Mouse (Mus musculus): ENCODE measurements around the gene Scly. TPM values are rescaled to one million over a fixed set of nuclear protein-coding genes. Genes with fewer than 3 reads are reported as not detected.

The Scly gene
- polyA plus RNA-seq, 1 experiment from 2014 or later = 19.0 TPM

DNA sequence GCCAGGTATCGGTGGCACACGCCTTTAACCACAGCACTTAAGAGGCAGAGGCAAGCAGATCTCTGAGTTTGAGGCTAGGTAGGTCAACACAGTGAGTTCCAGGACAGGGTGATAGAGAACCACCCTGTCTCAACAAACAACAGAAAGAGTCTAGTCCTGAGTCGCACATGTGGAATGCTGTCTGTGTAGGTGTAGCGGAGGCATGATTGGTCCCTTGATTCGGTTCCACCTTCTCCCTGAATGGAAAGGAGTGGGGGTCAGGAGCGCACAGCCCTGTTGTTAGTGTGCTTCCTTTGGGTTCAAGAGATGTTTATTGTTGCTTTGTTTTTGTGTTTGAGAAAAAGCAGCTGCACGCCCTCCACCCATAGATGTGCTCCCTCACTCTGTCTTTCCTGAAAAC is 35.6 kb upstream of the Scly start:
- WGBS = 86% methylated on average over 7 of the region's 7 CpGs
- no peaks in the 10 kb centered on the region for H3K27me3 ChIP-seq (ENCODE audit: control insufficient read depth, insufficient read depth, low read depth, low read length)
- H3K4me2 ChIP-seq (ENCODE audit: low read depth, low read length) = no peak overlapping the region

DNA sequence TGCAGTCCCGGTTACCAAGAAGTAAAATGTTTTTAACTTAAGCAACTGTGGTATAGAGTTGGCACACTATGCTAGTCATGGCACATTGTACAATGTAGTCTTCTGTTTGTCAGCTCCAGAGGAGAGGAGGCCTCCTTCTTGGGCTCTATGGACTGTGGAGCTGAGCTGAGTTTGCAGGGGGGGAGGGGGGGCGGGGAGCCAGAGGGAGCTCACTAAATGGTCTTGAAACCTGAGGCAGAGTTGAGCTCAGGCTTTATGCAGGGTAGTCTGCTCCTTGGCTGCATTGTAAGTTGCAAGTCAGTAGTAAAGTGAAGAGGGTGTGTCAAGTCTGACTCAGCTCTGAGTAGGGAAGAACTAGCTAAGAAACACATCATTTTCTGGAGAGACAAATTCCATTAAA is 25.9 kb upstream of the Scly start:
- Histone ChIP-seq H3K36me3 (ENCODE audit: control insufficient read depth, insufficient read depth, low read length) (peaks cover 6% of the 10 kb centered on the region; the same call in 1 of the 2 replicates), H3K9me3 (ENCODE audit: control insufficient read depth, low read length) (no peaks in the 10 kb centered on the region), H3K9ac (ENCODE audit: low read length) (no peak overlapping the region), H3K4me1 (replicated peaks; ENCODE audit: control insufficient read depth, insufficient read depth, low read length) (no peaks in the 10 kb centered on the region), H3K27me3 (ENCODE audit: control insufficient read depth, insufficient read depth, low read depth, low read length) (no peaks in the 10 kb centered on the region), H3K4me3 (ENCODE audit: low read length) (no peak overlapping the region), H3K27ac (ENCODE audit: low read length) (no peak overlapping the region), H3K4me2 (ENCODE audit: low read depth, low read length) (no peak overlapping the region)
- 74% methylated on average over 2 of the region's 2 CpGs for WGBS
- ATAC-seq (ENCODE audit: low read depth) = no peak

More for the DNA sequence above, 35.6 kb upstream of the Scly start:
- H3K4me3 ChIP-seq (ENCODE audit: low read length) = no peak overlapping the region
- ATAC-seq (ENCODE audit: low read depth) = no peak
- H3K9me3 ChIP-seq (ENCODE audit: control insufficient read depth, low read length) = no peaks in the 10 kb centered on the region
- H3K27ac ChIP-seq (ENCODE audit: low read length) = no peak overlapping the region
- H3K36me3 ChIP-seq (ENCODE audit: control insufficient read depth, insufficient read depth, low read length) = peaks cover 4% of the 10 kb centered on the region
- H3K4me1 ChIP-seq (replicated peaks; ENCODE audit: control insufficient read depth, insufficient read depth, low read length) = peaks cover 5% of the 10 kb centered on the region; the same call in 1 of the 2 replicates
- no peak overlapping the region for H3K9ac ChIP-seq (ENCODE audit: low read length)

DNA sequence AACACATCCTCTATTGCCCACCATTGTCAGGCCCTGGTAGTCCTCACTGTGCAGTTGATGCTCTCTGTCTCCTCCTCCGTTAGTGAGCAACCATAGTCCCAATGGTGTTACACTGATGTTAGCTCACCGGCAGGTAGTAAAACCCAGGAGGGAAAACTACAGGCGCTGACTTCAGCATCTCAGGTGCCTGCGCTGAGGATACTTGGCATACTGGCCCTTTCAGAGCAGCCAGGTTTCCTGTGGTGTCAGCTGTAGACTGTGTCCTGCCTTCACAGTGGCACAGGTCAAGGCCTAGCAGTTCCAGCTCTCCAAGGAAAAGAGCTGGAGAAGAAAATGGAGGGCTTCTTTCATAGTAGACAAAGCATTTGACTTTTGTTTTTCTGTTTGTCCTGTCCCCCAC is 21.6 kb upstream of the Scly start:
- no peaks in the 10 kb centered on the region for H3K27me3 ChIP-seq (ENCODE audit: control insufficient read depth, insufficient read depth, low read depth, low read length)
- 94% methylated on average over 4 of the region's 4 CpGs for WGBS
- ATAC-seq (ENCODE audit: low read depth) = no peak
- H3K27ac ChIP-seq (ENCODE audit: low read length) = no peak overlapping the region
- H3K4me1 ChIP-seq (replicated peaks; ENCODE audit: control insufficient read depth, insufficient read depth, low read length) = no peaks in the 10 kb centered on the region
- H3K9me3 ChIP-seq (ENCODE audit: control insufficient read depth, low read length) = no peaks in the 10 kb centered on the region
- H3K4me3 ChIP-seq (ENCODE audit: low read length) = no peak overlapping the region
- no peak overlapping the region for H3K4me2 ChIP-seq (ENCODE audit: low read depth, low read length)
- peaks cover 19% of the 10 kb centered on the region for H3K36me3 ChIP-seq (ENCODE audit: control insufficient read depth, insufficient read depth, low read length)
- no peak overlapping the region for H3K9ac ChIP-seq (ENCODE audit: low read length)

DNA sequence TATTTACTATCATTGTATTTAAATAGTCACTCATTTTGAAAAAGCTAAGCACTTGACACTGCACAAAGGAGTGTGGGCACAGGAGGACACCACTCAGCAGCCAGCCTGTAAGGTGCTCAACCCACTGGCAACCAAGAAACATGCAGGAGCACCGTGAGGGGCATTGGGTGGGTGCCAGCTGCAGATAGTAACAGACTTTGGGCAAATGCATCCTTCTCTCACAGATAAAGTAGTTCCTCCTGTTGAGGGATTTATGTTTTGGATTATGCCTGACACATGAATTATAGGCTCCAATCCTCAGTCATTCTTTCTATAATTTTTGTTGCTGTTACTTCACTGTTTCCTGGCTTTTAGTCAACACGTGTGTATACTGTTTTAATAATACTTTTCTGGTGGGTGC is 20.7 kb upstream of the Scly start:
- 91% methylated on average over 2 of the region's 2 CpGs for WGBS
- no peak overlapping the region for H3K4me3 ChIP-seq (ENCODE audit: low read length)
- no peak overlapping the region for H3K4me2 ChIP-seq (ENCODE audit: low read depth, low read length)
- H3K36me3 ChIP-seq (ENCODE audit: control insufficient read depth, insufficient read depth, low read length) = peaks cover 19% of the 10 kb centered on the region
- no peaks in the 10 kb centered on the region for H3K9me3 ChIP-seq (ENCODE audit: control insufficient read depth, low read length)
- no peak for ATAC-seq (ENCODE audit: low read depth)
- no peak overlapping the region for H3K27ac ChIP-seq (ENCODE audit: low read length)
- no peak overlapping the region for H3K9ac ChIP-seq (ENCODE audit: low read length)
- H3K4me1 ChIP-seq (replicated peaks; ENCODE audit: control insufficient read depth, insufficient read depth, low read length) = no peaks in the 10 kb centered on the region
- H3K27me3 ChIP-seq (ENCODE audit: control insufficient read depth, insufficient read depth, low read depth, low read length) = no peaks in the 10 kb centered on the region

DNA sequence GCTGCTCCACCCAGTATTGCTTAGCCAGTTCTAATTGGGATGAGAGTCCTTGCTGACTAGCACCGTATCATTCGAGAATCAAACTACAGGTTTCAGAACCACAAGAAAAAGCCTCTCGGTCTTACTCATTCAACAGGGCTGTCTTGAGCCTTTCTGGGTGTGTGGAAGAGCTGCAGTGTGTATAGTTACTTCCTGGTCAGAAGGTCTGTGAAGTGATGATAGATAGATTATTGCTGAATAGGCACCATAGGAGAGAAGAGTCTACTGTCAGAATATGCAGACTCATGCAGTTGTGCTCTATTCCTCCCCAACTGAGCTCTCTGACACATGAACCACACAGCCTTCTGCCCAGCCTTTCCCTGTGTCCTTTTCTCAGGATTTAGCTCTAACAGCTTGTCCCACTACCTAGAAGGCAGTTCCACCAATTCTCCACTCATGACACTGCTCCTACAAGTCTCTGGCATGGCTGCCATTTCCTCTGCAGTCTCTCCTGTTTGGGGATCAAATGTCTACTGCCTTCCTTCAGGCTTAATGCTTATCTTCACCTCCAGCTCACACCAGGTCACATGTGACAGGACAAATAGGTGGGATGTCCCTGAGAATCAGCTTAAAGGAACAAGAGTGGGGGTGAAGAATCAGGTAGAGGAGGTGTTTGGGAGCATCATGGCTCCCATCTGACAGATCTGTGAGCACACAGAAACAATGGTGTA is 19.6 kb upstream of the Scly start:
- 91% methylated on average over 3 of the region's 3 CpGs for WGBS
- Histone ChIP-seq H3K4me3 (ENCODE audit: low read length) (no peak overlapping the region), H3K27ac (ENCODE audit: low read length) (no peak overlapping the region), H3K4me1 (replicated peaks; ENCODE audit: control insufficient read depth, insufficient read depth, low read length) (no peaks in the 10 kb centered on the region), H3K27me3 (ENCODE audit: control insufficient read depth, insufficient read depth, low read depth, low read length) (no peaks in the 10 kb centered on the region), H3K36me3 (ENCODE audit: control insufficient read depth, insufficient read depth, low read length) (peaks cover 19% of the 10 kb centered on the region), H3K9ac (ENCODE audit: low read length) (no peak overlapping the region), H3K4me2 (ENCODE audit: low read depth, low read length) (no peak overlapping the region), H3K9me3 (ENCODE audit: control insufficient read depth, low read length) (no peaks in the 10 kb centered on the region)
- no peak for ATAC-seq (ENCODE audit: low read depth)

DNA sequence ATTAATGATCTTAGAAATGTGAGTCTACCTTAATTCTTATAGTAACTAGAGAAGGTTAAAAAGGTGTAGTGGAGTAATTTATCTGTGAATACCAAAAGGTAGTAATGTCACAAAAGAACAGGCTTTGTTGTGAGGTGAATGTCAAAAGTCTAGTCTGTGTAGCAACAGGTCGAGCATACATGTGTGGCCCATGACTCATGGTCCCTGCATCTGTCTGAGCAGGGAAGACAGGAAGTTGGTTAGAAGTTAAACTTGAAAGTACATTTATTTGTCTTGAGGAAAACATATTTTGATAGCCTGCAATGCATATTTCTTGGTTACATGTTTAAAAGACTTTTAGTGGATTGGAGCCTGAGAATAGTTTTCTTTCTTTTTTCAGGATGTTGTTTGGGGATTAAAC is 19.0 kb upstream of the Scly start:
- Histone ChIP-seq H3K4me1 (replicated peaks; ENCODE audit: control insufficient read depth, insufficient read depth, low read length) (no peaks in the 10 kb centered on the region), H3K4me2 (ENCODE audit: low read depth, low read length) (no peak overlapping the region), H3K27me3 (ENCODE audit: control insufficient read depth, insufficient read depth, low read depth, low read length) (no peaks in the 10 kb centered on the region), H3K9ac (ENCODE audit: low read length) (no peak overlapping the region), H3K4me3 (ENCODE audit: low read length) (no peak overlapping the region), H3K27ac (ENCODE audit: low read length) (no peak overlapping the region), H3K36me3 (ENCODE audit: control insufficient read depth, insufficient read depth, low read length) (peaks cover 19% of the 10 kb centered on the region), H3K9me3 (ENCODE audit: control insufficient read depth, low read length) (no peaks in the 10 kb centered on the region)
- 76% methylated on average over 1 of the region's 1 CpGs for WGBS
- ATAC-seq (ENCODE audit: low read depth) = no peak

DNA sequence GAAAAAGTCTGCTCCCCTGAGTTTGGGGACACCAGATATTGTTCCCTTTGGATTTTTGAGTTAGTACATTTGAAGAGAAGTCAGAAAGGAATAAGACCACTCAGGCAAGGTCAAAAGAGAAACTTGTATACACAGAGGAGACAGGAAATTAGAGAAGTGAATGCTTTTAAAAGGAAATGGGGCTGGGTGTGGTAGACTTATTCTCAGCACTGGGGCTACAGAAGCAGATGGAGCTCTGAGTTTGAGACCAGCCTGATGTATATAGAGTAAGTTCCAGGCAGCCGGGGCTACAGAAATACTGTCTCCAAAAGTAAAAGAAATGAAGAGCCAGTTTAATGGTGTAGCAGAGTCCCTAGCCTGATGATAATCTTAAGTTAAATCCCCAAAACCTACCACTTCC is 15.6 kb upstream of the Scly start:
- no peaks in the 10 kb centered on the region for H3K9me3 ChIP-seq (ENCODE audit: control insufficient read depth, low read length)
- no peak overlapping the region for H3K27ac ChIP-seq (ENCODE audit: low read length)
- H3K4me3 ChIP-seq (ENCODE audit: low read length) = no peak overlapping the region
- no peak overlapping the region for H3K9ac ChIP-seq (ENCODE audit: low read length)
- no peaks in the 10 kb centered on the region for H3K27me3 ChIP-seq (ENCODE audit: control insufficient read depth, insufficient read depth, low read depth, low read length)
- H3K36me3 ChIP-seq (ENCODE audit: control insufficient read depth, insufficient read depth, low read length) = peaks cover 20% of the 10 kb centered on the region
- H3K4me1 ChIP-seq (replicated peaks; ENCODE audit: control insufficient read depth, insufficient read depth, low read length) = no peaks in the 10 kb centered on the region
- 78% methylated on average over 1 of the region's 1 CpGs for WGBS
- no peak for ATAC-seq (ENCODE audit: low read depth)
- H3K4me2 ChIP-seq (ENCODE audit: low read depth, low read length) = no peak overlapping the region

DNA sequence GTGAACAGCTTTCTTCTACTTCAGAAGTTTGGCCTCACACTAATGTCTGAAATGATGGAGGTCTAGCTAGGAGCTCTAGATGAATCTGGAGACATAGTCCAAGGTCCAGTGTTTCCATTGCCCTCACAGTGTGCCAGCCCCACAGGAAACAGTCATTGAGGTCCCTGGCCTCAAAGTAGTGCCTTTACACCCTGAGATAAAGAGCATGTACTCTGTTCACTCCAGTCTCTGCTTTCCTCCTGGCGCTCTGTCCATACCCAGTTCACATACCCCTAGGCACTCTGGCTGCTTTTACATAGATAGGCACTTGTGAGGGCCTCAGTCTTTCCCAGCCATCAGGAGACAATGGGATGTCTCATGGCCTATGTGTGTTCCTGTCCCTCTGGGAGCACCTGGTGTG is 8.8 kb upstream of the Scly start:
- Histone ChIP-seq H3K36me3 (ENCODE audit: control insufficient read depth, insufficient read depth, low read length) (peaks cover 7% of the 10 kb centered on the region), H3K4me1 (replicated peaks; ENCODE audit: control insufficient read depth, insufficient read depth, low read length) (no peaks in the 10 kb centered on the region), H3K27ac (ENCODE audit: low read length) (no peak overlapping the region), H3K4me2 (ENCODE audit: low read depth, low read length) (no peak overlapping the region), H3K9ac (ENCODE audit: low read length) (no peak overlapping the region), H3K4me3 (ENCODE audit: low read length) (no peak overlapping the region), H3K9me3 (ENCODE audit: control insufficient read depth, low read length) (no peaks in the 10 kb centered on the region), H3K27me3 (ENCODE audit: control insufficient read depth, insufficient read depth, low read depth, low read length) (no peaks in the 10 kb centered on the region)
- no peak for ATAC-seq (ENCODE audit: low read depth)
- 85% methylated on average over 1 of the region's 1 CpGs for WGBS

DNA sequence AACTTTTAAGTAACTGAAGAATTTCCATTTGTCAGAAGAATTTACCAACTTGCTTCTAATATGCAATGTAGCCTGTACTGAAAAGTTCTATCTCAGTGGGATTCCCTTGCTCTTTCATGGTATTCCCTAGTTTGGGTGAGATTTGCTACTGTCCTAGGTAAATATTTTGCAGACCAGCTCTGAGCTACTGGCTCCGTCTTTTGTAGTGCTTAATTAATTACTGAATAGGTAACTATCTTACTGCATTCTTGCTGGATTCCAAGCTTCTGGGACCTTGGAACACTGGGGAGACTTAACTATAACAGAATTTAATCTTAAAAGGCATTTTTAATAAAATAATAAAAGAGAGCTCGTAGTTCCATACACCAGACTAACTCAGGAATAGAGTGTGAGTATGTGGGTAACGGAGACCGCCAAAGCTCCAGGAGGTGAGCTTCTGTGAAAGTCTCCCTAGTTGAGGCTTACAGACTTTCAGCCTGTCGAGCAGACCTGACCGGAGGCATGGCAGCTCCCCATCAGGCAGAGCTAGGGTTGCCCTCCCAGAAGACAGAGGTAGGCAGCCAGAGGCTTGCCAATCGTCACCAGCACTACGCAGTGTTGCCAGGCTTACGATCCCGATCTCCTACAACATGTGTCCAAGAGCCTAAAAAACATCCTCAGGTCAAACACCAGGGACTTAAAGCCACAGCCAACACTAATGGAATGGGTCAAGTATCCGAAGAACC is 5.9 kb upstream of the Scly start:
- WGBS = 90% methylated on average over 11 of the region's 11 CpGs
- ATAC-seq (ENCODE audit: low read depth) = no peak

More for the DNA sequence above, 5.9 kb upstream of the Scly start:
- Histone ChIP-seq H3K9me3 (ENCODE audit: control insufficient read depth, low read length) (no peaks in the 10 kb centered on the region), H3K4me3 (ENCODE audit: low read length) (no peak overlapping the region), H3K36me3 (ENCODE audit: control insufficient read depth, insufficient read depth, low read length) (no peaks in the 10 kb centered on the region; the same call in 1 of the 2 replicates), H3K4me1 (replicated peaks; ENCODE audit: control insufficient read depth, insufficient read depth, low read length) (no peaks in the 10 kb centered on the region), H3K27me3 (ENCODE audit: control insufficient read depth, insufficient read depth, low read depth, low read length) (no peaks in the 10 kb centered on the region), H3K27ac (ENCODE audit: low read length) (no peak overlapping the region), H3K9ac (ENCODE audit: low read length) (no peak overlapping the region), H3K4me2 (ENCODE audit: low read depth, low read length) (no peak overlapping the region)

All from lung, embryonic 16.5 days (tissue).